Mouse (Mus musculus) testis, postnatal 14 days (tissue): ENCODE results near the gene Ralgps1.

Experiments
- DNase-seq: peaks from one replicate; pipeline ENCODE4 v3.0.0; 2021; ENCODE audit warnings: low spot score

Gene Ralgps1

GRCm38 (mm10) chr2:33370777-33371647 is at the start of gene Ralgps1:
Gene Ralgps1 (minus strand): TSS chr2:33371486.
- peak; percentile 98 for DNase-seq

- no peak for DNase-seq
Observed at GRCm38 (mm10) chr2:33417454-33417853, 46.2 kb upstream of the Ralgps1 start.

- no peak for DNase-seq
Observed at GRCm38 (mm10) chr2:33414019-33414418, 42.7 kb upstream of the Ralgps1 start.

- no peak for DNase-seq
Observed at GRCm38 (mm10) chr2:33412111-33412510, 40.8 kb upstream of the Ralgps1 start.

- no peak for DNase-seq
Observed at GRCm38 (mm10) chr2:33403511-33404003, 32.3 kb upstream of the Ralgps1 start.

- no peak for DNase-seq
Observed at GRCm38 (mm10) chr2:33402638-33403037, 31.4 kb upstream of the Ralgps1 start.

GRCm38 (mm10) chr2:33402236-33402635 is 30.9 kb upstream of the Ralgps1 start:
- DNase-seq: peak; percentile 25

- no peak for DNase-seq
Observed at GRCm38 (mm10) chr2:33401217-33401616, 29.9 kb upstream of the Ralgps1 start.

- no peak for DNase-seq
Observed at GRCm38 (mm10) chr2:33400541-33400940, 29.3 kb upstream of the Ralgps1 start.

GRCm38 (mm10) chr2:33399091-33399490 is 27.8 kb upstream of the Ralgps1 start:
- DNase-seq: no peak

GRCm38 (mm10) chr2:33397036-33397435 is 25.8 kb upstream of the Ralgps1 start:
- no peak for DNase-seq

GRCm38 (mm10) chr2:33395053-33395452 is 23.8 kb upstream of the Ralgps1 start:
- DNase-seq: no peak

- no peak for DNase-seq
Observed at GRCm38 (mm10) chr2:33393951-33394635, 22.8 kb upstream of the Ralgps1 start.

- DNase-seq: no peak
Observed at GRCm38 (mm10) chr2:33393021-33393420, 21.7 kb upstream of the Ralgps1 start.

- DNase-seq: peak; percentile 43
Observed at GRCm38 (mm10) chr2:33371648-33372408, 542 bp upstream of the Ralgps1 start.

- no peak for DNase-seq
Observed at GRCm38 (mm10) chr2:33370276-33370776, 960 bp downstream of the Ralgps1 start.

GRCm38 (mm10) chr2:33369453-33369852 is 1.8 kb downstream of the Ralgps1 start:
- DNase-seq: no peak

GRCm38 (mm10) chr2:33368486-33368885 is 2.8 kb downstream of the Ralgps1 start:
- DNase-seq: no peak

GRCm38 (mm10) chr2:33365703-33366471 is 5.4 kb downstream of the Ralgps1 start:
- no peak for DNase-seq

GRCm38 (mm10) chr2:33364656-33365055 is 6.6 kb downstream of the Ralgps1 start:
- DNase-seq: no peak

GRCm38 (mm10) chr2:33363890-33364289 is 7.4 kb downstream of the Ralgps1 start:
- no peak for DNase-seq
